Mouse (Mus musculus): Measurements from ENCODE around the gene Zswim5.

DNA sequence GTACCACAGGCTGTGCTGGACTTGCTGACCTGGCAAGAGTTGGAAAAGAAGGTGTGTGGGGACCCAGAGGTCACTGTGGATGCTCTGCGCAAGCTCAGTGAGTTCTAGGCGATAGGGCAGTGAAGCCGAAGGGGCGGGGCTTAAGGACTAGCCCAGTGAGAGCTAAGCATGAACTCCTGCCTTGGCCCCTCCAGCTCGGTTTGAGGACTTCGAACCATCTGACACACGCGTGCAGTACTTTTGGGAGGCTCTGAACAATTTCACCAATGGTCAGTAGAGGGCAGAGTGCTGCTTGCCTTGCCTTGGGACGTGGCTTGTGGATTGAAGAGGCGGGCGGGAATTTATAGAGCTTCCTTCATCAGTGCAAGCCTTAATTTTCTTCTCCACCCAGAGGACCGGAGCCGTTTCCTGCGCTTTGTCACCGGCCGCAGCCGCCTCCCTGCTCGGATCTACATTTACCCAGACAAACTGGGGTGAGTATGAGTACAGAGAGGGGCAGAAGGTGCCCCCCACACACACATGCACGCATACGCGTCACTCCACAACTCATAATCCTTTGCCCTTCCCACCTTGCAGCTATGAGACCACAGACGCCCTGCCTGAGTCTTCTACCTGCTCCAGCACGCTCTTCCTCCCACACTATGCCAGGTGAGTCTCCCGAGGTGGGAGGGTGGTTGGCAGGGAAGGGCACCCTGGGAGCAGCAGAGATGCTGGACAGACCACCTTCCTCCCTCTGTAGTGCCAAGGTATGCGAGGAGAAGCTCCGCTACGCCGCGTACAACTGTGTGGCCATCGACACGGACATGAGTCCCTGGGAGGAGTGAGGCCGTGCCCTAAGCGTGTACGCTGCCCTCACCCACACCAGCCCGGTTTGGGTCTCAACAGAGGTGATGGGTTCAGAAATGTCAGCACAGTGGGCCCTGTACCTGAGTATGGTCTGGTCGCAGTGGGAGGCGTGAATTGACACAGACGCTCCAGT is 125.7 kb downstream of the Zswim5 start:
- TF ChIP-seq POLR2A (IDR thresholded peaks at IDR 0.05; ENCODE audit: borderline replicate concordance, control insufficient read depth, low read depth, low read length): no peak
- peak; percentile 68 for TF ChIP-seq CTCF (IDR thresholded peaks at IDR 0.05; ENCODE audit: control insufficient read depth, insufficient read depth, low read length)
